Mouse (Mus musculus): ENCODE data around the gene Gpr39. TPM values are rescaled to one million over a fixed set of nuclear protein-coding genes. Genes with fewer than 3 reads are reported as not detected.

Gene Gpr39
- polyA plus RNA-seq, 3 experiments from 2014 or later = not detected

- no peak for ATAC-seq
Measured at GRCm38 (mm10) chr1:125701101-125701590, 24.4 kb downstream of the Gpr39 start.

- no peak for ATAC-seq
Measured at GRCm38 (mm10) chr1:125701773-125702172, 25.0 kb downstream of the Gpr39 start.

GRCm38 (mm10) chr1:125702326-125702725, 25.5 kb downstream of the Gpr39 start:
- no peak for ATAC-seq

- ATAC-seq = no peak
Measured at GRCm38 (mm10) chr1:125705412-125705811, 28.6 kb downstream of the Gpr39 start.

GRCm38 (mm10) chr1:125715286-125715685, 38.5 kb downstream of the Gpr39 start:
- no peak for ATAC-seq

GRCm38 (mm10) chr1:125716241-125716640, 39.4 kb downstream of the Gpr39 start:
- no peak for ATAC-seq

- ATAC-seq = no peak
Measured at GRCm38 (mm10) chr1:125717906-125718305, 41.1 kb downstream of the Gpr39 start.

- no peak for ATAC-seq
Measured at GRCm38 (mm10) chr1:125719127-125719526, 42.3 kb downstream of the Gpr39 start.

GRCm38 (mm10) chr1:125721104-125721758, 44.4 kb downstream of the Gpr39 start:
- no peak for ATAC-seq

GRCm38 (mm10) chr1:125724304-125724703, 47.5 kb downstream of the Gpr39 start:
- ATAC-seq = no peak

GRCm38 (mm10) chr1:125729025-125729565, 52.3 kb downstream of the Gpr39 start:
- no peak for ATAC-seq

GRCm38 (mm10) chr1:125729731-125730536, 53.1 kb downstream of the Gpr39 start:
- ATAC-seq = no peak

GRCm38 (mm10) chr1:125730537-125730880, 53.7 kb downstream of the Gpr39 start:
- no peak for ATAC-seq

GRCm38 (mm10) chr1:125731854-125732253, 55.1 kb downstream of the Gpr39 start:
- ATAC-seq = no peak

GRCm38 (mm10) chr1:125744766-125745165, 68.0 kb downstream of the Gpr39 start:
- no peak for ATAC-seq

- no peak for ATAC-seq
Measured at GRCm38 (mm10) chr1:125755335-125755996, 78.7 kb downstream of the Gpr39 start.

- ATAC-seq = no peak
Measured at GRCm38 (mm10) chr1:125759972-125760695, 83.3 kb downstream of the Gpr39 start.

GRCm38 (mm10) chr1:125760696-125761025, 83.9 kb downstream of the Gpr39 start:
- no peak for ATAC-seq

- ATAC-seq = no peak
Measured at GRCm38 (mm10) chr1:125762076-125762475, 85.3 kb downstream of the Gpr39 start.

GRCm38 (mm10) chr1:125789804-125790203, 113.0 kb downstream of the Gpr39 start:
- ATAC-seq = no peak

- no peak for ATAC-seq
Measured at GRCm38 (mm10) chr1:125800506-125800905, 123.7 kb downstream of the Gpr39 start.

GRCm38 (mm10) chr1:125808426-125808825, 131.6 kb downstream of the Gpr39 start:
- no peak for ATAC-seq

Measured in inflammation-experienced regulatory T-cells, adult 6 months (primary cell).